Mouse (Mus musculus) retina, embryonic 14.5 days (tissue): ENCODE data around the gene Pid1.

Source experiments
- DNase-seq: peaks from one replicate; pipeline ENCODE4 v3.0.0-alpha.2; 2015; ENCODE audit warnings: low spot score

The Pid1 gene

DNA sequence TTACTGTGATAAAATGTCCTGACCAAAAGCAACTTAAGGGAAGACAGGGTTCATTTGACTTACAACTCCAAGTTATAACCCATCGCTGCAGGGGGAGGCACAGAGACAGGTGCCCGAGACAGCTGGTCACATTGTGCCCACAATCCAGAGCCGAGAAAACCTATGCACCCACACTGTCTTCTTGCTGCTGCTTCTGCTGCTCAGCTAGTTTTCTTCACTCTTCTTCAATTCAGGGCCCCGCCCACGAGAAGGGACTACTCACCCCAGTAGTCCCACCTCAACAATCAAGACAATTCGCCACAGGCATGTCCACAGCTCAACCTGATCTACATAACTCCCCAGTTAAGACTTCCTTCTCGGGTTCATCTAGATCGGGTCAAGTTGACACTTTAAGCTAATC is at the start of gene Pid1:
Gene Pid1 (minus strand): TSS at position 214 of the 400 bp plus-strand sequence.
- no peak for DNase-seq

DNA sequence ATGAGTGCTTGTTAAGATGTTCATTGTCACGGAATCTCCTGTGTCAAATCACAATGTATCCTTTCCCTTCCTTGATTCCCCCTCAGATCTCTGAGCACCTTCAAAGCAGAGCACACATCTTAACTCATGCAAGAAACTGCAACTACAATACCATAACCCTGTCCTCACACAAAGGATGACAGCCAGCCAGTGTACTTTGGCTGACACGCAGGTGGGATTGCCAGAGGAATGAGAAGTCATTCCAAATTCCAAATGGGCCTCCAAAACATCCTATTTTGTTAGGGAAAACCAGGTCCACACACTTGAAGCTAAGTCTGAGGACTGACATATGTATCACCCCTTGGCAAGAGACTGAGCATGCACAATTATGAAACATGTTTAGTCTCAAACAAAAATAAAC is 45.5 kb upstream of the Pid1 start:
- no peak for DNase-seq

DNA sequence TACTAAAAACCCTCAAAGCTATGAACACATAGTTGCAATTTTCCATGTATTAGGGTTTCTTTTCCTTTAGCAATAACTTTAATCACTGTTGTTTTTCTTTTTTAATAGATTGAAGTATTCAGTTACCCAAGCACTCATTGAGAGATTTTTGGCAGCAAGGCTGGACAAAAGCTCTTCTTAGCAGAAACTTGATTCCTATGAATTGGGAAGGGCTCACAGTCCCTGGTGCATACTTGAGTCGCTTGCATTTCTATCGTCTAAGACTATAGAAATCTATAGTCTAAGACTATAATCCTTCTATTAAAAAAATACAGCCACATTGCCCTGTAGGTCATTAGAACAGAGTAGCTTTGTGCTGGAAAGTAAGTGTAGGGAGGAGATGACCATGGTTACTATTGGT is 44.9 kb upstream of the Pid1 start:
- no peak for DNase-seq

DNA sequence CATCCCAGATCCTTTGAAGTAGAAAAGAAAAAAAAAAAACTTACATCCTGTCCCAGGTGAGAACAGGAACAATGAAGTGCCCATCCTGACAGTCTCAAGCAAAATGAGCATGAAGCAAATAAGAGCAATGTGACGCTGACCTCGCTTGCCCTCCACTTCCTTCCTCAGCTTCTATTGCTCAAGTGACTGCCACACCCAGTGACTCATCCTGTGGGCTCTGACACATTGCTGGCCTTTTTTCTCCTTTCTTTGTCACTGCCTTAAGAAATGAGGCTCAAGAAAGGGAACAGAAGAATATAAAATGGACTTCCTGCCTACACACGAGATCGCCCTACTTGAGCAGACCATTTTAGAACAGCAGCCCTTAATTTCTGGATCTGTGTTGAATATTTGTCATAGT is 42.9 kb upstream of the Pid1 start:
- DNase-seq = no peak

DNA sequence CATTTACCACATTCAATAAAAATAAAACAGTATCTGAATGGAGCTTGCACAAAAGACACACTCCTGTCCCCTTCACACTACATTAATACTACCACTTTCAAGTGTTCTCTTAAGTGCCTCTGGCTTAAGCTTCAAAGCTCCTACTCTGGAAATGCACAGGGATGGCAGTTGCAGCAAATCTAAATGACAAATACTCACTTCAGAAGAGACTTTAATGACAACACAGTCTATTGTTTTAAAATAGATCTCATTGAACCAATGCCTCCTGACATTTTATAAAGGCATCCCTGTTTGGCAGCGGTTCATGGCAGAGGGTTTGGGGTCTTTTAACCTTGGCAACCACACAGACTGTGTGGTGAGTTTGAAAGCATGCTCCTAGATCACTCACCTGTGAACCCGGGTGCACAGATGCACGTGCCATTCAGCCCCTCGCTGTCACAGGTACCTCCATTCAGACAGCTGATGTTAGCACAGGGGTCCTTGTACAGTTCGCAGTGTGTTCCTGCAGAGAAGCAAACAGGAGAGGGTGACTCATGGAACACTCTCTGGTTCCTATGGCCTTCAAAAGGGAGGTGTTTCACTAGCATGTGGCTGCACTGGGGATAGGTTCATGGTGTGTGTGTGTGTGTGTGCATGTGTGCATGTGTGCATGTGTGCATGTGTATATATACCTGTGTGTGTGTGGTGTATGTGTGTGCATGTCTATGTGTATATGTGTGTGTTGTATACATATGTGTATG is 41.7 kb upstream of the Pid1 start:
- no peak for DNase-seq

DNA sequence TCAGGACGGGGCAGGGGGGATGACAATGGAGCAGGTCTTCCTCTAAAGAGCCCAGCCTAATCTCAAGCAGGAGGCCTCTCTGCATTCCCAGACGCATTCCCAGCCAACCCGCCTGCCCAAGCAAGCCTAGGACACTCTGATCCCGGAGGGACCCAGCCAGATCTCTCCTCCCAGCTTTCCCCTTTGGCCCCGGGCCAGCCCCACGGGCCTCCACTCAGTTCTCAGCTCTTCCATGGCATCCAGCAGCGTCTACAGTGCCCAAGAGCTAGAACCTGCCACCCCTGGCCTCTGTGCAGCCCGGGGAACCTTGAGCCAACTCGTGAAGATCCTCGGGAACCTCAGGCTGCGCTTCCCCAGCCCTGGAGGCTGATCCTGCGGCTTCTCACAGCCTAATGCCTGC is 40.9 kb upstream of the Pid1 start:
- no peak for DNase-seq

DNA sequence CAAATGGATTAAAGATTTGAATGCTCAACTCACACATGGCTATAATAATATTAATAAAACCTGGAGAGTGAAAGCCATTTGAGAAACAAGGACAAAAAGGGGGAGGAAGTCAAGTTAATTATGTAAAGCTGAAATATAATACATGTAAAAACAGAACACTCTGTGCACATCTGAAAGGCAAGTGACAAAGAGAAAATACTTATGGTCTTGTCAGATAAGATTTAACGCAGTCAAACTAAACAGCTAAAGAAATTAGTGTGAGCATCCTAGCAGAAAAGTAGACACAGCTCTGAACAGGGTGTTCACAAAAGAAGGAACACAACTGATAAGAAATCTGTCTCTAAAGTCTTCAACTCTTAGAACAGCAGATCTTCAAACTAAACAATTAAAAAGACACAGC is 38.2 kb upstream of the Pid1 start:
- DNase-seq = no peak

DNA sequence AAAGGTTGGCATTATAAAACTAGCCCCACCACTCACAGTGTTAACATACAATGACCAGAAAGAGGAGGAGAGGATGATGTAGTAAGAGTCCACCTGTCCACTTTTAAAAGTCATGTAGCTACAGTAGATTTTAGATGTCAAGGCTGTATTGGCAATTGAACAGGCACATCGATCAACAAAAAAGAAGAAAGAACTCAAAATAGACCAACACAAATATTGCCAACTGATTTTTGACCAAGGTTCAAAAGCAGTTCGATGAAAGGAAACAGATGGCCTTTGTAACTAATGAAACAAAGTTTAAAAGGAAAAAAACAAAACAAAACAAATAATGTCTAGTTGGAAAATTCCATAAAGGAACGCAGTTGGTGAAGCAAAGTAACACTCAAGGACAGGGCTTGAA is 35.7 kb upstream of the Pid1 start:
- DNase-seq = no peak

DNA sequence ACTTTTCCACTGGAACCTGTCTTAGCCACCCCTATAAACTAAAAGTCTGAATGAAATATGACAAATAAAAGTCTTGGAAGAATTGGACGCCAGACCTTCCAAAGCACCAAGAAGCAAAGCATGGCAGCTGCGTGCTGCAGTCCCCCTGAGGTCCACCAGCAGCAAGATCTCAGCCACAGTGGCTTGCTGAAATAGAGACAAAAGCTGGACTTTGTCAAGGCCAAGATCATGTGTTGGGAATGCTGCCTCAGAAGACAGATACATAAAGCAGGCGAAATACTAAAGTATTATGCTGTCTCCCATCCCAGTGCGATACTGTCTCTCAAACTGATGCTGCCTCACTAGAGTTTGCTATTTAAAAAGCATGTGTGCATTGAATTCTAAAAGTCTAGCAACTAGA is 35.1 kb upstream of the Pid1 start:
- DNase-seq = no peak

DNA sequence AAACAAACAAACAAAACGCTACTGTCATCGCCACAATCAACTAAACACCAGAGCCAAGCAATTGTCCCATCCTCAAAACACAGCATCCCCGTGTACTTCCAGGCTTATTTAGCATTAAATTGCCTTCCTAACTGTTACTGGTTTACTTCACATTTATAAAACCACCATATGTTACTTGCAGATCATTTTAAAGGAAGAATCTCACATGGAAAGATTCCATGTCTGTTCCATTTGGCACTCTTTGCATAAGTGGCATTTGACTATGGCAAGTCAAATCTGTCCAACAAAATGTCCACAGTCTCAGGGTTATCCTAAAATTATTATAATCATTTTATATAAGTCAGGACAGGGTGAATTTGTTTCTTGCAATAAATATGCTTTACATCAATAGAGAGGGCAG is 32.8 kb upstream of the Pid1 start:
- no peak for DNase-seq

DNA sequence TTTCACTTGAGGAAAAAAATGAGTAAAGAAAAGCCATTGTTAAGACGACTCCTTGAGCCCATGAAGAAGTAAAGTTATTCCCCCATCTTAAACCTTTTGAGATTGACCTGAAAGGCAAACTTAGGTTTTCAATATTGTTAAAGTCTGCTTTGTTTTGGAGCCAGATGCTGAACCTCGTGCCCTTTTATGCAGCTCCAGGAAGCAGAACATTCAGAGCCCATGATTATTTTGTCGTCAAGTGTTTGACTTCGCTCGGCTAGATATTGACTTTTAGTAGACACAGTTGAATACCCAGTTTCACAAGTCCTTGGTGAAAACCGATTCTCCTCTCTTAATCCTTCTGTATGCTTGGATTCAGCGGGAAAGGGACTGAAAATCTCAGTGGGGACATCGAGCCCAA is 31.9 kb upstream of the Pid1 start:
- no peak for DNase-seq

DNA sequence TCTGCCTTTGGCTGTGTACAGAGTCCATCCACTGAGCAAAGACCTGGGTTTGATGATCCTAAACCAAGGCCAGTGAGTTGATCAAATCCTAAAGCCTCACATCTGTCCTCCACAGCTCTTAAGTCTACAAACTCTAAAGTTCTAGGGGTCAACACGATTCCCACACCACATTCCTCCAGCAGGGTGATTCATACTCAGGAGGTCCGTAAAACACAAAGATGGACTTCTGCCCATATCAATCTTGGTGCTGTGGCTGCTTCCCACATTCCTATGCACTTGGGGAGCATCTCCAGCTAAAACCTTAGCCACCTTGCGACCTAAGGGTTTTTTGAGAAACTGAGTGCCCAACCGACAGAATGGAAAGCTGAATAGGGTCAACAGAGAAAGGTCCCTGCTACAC is 27.0 kb upstream of the Pid1 start:
- no peak for DNase-seq

DNA sequence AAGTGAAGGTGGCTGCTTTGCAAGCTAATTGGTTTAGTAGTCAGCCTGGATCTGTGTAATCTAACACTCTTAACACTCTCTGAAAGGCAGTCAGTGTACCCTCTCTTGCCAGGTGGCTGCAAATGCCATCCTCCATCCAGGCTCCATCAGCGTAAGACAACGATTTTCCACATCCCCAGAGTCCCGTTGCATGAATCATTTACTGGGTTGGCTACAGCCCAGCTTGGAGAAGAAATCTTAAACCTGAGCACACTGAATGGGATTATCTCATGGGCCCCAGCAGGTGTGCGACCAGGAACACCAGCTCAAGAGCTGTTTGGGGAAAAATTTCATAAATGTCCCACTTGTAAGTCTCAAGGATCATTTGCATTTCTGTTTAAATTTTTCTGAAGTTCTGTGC is 23.6 kb upstream of the Pid1 start:
- DNase-seq = peak; percentile 7

DNA sequence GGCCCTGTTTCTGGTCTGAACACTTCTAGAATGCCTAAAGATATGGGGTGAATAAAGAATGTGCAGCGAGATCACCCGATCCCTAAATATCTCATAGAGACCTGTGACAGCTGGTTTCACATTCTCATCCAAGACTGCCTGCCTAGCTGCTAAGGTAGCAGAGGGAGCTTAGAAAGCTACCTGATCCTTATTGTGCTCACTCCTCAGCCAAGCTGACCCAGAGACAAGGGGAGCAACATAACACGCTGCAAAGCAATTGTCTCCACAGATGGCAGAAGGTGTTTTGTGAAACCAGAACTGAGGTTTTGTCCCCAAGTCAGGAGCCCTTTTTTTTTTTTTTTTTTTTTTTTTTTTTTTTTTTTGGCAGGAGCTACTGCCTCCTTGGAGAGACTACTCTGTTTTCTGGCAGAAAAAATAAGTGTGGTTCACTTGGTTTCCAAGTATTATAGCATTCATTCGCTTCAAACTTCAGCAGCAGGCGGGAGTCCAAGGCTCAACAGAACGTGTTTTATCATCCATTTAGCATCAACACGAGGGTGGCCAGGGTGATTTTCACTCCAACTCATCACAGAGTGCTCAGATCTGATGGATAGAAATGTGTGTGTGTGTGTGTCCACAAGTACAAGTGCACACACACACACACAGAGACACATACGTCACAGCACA is 22.6 kb upstream of the Pid1 start:
- no peak for DNase-seq

DNA sequence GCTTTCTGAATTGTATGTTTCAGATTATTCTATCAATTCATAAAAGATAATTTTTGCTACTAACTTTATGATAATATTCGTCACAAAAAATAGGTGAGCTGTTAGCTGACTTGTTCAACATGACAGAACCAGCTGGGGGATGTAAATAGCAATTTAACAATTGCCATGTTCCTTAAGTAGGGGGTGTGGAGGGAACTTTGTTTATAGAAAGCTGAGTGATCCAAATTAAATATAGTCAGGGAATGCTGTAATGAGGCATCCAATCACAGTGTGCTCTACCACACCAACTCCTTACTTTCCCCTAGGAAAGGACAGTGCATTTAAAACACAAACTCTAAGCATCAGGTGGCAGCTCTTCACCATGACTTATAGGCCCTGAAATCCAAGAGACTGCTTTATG is 18.7 kb upstream of the Pid1 start:
- no peak for DNase-seq

DNA sequence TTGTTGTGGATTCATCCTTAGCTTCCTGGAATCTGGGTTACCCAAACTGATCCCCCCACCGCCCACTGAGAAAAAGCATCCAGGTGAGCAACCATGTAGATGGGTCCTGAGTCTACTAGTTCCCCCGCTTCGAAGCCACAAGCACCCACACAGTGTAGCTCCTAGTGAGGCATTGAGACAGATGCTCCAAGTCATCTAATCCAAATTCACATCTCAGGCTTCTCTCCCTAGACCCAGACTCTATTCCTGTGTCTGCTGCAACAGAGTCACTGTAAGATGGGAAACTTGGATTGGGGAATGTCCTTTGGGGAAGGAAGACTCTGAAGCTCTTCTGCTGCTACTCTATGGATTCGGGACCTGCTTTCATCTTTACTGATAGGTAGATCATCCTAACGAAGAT is 18.1 kb upstream of the Pid1 start:
- no peak for DNase-seq

DNA sequence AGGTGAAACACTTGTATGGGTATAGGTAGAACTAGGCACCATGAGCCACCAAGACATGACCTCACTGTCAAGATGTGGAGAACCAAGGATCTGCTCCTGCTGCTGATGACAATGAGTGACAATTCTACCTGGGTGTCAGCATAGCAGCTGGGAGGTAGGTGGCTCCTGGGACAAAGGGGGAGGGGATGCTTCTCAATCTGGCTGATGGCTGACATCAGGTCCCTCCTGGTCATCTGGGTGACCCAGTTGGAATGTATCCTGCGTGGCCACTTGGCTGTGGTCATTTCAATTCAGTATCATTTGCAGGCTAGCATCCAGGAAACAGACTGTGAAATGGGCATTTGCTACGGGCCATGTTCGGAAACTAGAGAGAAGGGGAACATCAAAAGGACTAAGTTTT is 16.9 kb upstream of the Pid1 start:
- DNase-seq = no peak

DNA sequence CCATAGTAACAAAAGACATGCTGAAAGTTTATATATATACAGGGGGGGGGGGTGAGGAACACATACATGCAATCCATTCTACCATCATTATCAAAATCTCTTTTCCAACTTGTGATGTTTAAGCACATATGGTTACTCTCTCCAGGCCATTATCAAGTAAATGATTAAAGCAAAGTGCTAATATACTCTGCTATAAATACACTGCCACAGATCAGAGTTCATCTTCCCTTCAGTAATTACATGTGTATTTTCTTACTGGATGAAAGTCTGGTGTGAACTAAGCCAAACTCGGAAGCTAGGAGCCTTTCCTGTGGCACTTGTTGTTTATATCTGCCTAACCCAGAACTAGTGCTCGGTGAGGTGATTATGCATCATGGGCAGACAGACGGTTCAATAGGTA is 3.8 kb upstream of the Pid1 start:
- DNase-seq = no peak

DNA sequence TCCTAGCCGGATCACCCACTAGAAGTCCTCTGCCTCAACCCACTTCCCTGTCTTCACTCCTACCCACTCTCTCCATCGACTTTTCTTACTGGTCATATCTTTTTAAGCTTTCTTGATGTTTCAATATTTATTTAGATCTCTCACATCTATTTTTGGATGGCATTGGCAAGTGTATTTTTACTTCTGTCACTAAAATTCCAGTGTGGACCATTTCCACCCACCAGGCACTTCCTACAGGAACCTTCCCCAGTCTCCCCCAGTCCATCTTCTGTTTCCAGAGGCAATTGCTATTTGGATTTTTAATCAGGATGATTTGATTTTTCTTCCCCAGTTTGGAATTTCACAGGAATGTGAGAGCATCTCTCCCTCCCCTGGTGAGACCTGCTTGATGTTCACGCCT is 2.6 kb upstream of the Pid1 start:
- no peak for DNase-seq

DNA sequence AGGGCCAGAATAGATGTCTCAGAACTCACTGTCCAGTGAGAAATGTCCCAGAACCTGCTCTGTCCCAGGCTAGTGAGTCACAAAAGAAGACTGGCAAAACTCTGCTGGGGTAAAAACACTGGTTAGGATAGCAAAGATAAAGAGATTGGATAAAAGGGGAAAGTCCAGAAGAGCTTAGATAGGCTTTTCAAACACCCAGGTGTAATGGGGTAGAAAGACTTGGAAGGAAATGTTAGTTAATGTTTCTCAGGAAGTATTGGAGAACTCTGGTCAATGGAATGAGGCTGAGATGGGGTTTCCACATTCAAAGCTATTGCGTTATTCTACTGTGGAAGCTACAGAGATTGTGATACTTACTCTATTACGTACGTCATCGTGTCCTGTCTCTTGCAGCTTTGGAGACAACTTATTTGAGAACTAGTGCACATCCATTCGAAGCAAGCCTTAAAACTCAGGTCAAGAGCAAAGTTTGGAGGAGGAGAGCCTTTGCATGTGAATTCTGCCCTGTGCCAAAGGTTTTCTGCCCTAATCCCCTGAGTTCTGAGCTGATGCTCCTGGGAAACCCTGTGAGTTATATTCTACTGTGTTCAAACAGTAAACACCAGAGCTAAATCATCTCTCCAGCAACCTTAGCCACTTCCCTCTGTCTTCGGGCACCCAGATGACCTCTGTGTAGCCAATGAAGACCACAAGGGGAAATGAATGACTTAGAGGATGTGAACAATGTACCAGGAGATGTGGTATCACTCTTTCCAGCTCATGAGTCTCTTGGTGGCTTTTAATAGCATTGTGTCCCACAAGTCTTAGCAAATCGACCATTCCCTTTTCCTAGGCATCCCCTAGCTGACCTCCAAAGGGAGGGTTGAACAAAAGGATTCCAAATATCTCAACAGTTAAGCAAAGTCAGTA is 1.0 kb downstream of the Pid1 start:
- no peak for DNase-seq

DNA sequence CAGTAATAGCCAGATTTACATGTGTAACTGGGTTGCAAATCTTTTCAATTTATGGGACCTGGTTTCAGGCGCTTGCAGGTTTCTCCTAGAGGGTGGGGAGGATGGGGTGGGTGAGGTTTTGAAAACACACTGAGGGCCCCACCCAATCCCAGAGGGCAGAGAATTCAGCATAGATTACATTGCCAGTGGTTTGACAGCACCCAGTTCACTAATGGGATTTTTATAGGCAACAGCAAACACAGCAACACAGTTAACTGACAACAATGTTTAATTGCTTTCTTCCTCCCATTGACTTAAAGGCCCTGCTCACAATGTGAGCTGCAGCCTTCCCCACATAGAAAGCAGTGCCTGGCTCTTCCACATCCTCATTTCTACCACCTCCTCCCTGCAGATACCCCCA is 1.8 kb downstream of the Pid1 start:
- DNase-seq = no peak

DNA sequence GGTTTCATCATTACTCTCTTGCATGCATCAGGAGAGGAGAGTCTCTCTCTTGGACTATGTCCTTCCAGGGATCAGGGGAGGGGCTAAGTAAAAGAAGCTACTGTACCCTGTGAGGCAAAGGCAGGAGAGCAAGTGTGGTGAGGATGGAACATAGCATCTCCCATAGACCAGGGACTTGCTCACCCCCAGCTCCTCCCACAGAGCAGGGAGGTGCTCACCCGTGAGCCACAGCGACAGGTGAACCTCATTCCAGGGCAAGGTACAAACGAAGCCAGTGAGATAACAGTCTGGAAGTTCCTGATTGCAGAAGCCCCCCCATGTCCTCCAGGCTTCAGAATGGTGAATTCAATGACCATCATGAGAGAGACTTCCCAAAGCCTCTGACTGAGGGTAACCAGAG is 2.6 kb downstream of the Pid1 start:
- DNase-seq = no peak
